Mouse (Mus musculus) kidney, postnatal 25 days (tissue): ENCODE measurements around the gene Tmem184b.

Experiments
- DNase-seq, 2 experiments: peaks; one replicate each; pipeline ENCODE4 v3.0.0; 2021; ENCODE audit warnings: mixed read lengths in 2 of 2

Gene Tmem184b

GRCm38 (mm10) chr15:79366402-79366801 lies 37.0 kb downstream of the Tmem184b start:
- no peak for DNase-seq

GRCm38 (mm10) chr15:79365068-79365467 lies 38.3 kb downstream of the Tmem184b start:
- DNase-seq = no peak

- no peak for DNase-seq
These were observed 39.2 kb downstream of the Tmem184b start for GRCm38 (mm10) chr15:79364120-79364519.

GRCm38 (mm10) chr15:79361023-79361422 lies 42.3 kb downstream of the Tmem184b start:
- DNase-seq = no peak

GRCm38 (mm10) chr15:79360371-79360770 lies 43.0 kb downstream of the Tmem184b start:
- DNase-seq = no peak

GRCm38 (mm10) chr15:79359954-79360353 lies 43.4 kb downstream of the Tmem184b start:
- peak; percentile 76 to 85 for DNase-seq

GRCm38 (mm10) chr15:79357974-79358690 lies 45.2 kb downstream of the Tmem184b start:
- no peak for DNase-seq

GRCm38 (mm10) chr15:79357036-79357911 lies 46.1 kb downstream of the Tmem184b start:
- DNase-seq = peak; percentile 77 to 88

GRCm38 (mm10) chr15:79356481-79356880 lies 46.9 kb downstream of the Tmem184b start:
- no peak for DNase-seq

GRCm38 (mm10) chr15:79354619-79355018 lies 48.8 kb downstream of the Tmem184b start:
- DNase-seq = no peak

GRCm38 (mm10) chr15:79353690-79354305 lies 49.6 kb downstream of the Tmem184b start:
- no peak for DNase-seq

- no peak for DNase-seq
These were observed 50.9 kb downstream of the Tmem184b start for GRCm38 (mm10) chr15:79352479-79352878.

- peak; percentile 56 to 84 for DNase-seq
These were observed 52.0 kb downstream of the Tmem184b start for GRCm38 (mm10) chr15:79351331-79351767.

- no peak for DNase-seq
These were observed 52.5 kb downstream of the Tmem184b start for GRCm38 (mm10) chr15:79350866-79351265.

- DNase-seq = no peak
These were observed 54.7 kb downstream of the Tmem184b start for GRCm38 (mm10) chr15:79348651-79349050.

GRCm38 (mm10) chr15:79347845-79348506 lies 55.4 kb downstream of the Tmem184b start:
- DNase-seq = peak; percentile 71 to 89

- peak; percentile 91 to 93 for DNase-seq
These were observed 56.1 kb downstream of the Tmem184b start for GRCm38 (mm10) chr15:79347165-79347844.

GRCm38 (mm10) chr15:79346051-79346793 lies 57.1 kb downstream of the Tmem184b start, which contains the start of gene Maff:
Maff (plus strand) TSS chr15:79346621.
- no peak for DNase-seq

- no peak for DNase-seq
These were observed 58.7 kb downstream of the Tmem184b start for GRCm38 (mm10) chr15:79344627-79345026.

GRCm38 (mm10) chr15:79342641-79343337 lies 60.6 kb downstream of the Tmem184b start:
- no peak for DNase-seq

- DNase-seq = no peak
These were observed 64.4 kb downstream of the Tmem184b start for GRCm38 (mm10) chr15:79338978-79339377.
